Mouse (Mus musculus) NIH3T3 (cell line): Measurements from ENCODE around the gene Dmtf1.

Experiments used
- DNase-seq: peaks from one replicate; pipeline ENCODE4 v3.0.0-alpha.2; 2012; ENCODE audit warnings: low read depth

The Dmtf1 gene

GRCm38 (mm10) chr5:9107296-9108089, 54.1 kb downstream of the Dmtf1 start:
- DNase-seq, result no peak

DNA sequence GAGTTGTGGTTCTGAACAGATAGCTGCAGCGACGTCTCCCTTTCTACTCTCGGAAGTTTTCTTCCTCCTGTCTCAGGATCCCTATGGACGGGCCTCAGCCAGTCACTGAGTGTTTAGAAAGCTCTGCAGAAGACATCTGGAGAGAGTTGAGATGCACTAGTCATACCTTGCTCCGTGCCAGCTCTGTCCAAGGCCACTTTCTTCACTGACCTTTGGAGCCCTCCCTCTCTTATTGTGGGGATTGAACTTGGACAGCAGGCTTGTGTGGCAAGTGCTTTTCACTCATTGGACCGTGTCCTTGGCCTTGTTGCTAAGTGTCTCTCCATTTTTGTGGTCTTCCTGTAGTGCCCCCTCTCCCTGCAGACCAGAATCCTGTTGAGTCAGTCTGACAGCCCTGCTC, 54.8 kb downstream of the Dmtf1 start:
- peak; percentile 22 for DNase-seq

DNA sequence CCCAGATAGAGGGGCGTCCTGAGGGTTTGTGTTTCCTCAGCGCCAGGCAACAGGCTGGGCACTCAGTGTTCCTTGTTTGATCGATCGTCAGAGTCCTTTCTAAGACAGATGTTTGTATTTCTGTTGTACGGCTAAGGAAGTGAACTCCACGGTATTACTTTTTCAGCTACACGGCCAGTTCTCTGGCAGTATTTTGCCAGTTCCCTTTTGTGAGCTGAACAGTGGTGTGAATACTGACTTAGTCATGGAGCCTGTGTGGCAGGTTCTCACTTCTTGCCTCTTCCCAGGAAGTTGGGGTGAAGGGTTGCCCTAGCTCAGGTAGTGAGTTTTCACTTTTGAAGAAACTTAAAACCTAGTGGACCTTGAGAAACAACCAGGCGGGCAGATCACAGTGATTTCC, 57.6 kb downstream of the Dmtf1 start:
- no peak for DNase-seq

- DNase-seq, result peak; percentile 27
These were observed 58.9 kb downstream of the Dmtf1 start for GRCm38 (mm10) chr5:9102696-9103095.

GRCm38 (mm10) chr5:9100849-9101801, 60.5 kb downstream of the Dmtf1 start:
- DNase-seq, result peak; percentile 61

DNA sequence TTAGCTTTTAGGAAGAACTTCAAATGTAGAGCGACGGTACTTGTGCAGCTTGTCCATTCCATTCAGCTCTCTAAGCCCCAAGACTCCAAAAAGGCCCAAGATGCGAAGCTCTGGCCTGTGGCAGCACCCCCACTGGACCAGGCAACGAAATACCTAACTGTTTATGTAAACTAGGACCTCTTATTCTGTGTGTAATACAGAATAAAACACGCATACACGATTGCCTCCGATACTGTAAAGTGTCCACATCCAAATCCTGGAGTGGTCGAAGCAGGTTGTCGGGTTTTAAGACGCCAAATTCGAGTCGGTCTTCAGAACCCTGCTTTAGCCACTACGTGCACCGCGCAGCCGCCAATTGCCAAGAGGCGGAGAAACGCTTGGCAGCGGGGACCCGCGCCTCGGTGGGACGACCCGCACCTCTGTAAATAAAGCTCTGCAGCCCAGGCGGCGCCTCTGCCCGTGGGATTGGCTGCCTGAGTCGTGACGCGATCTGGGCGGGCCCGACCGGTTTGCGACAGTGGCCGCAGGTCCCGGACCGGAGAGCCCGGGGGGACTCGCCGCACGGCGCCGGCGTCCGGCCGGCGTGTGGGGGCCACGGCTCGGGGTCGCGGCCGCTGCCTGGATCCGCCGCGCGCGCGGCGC, 61.2 kb downstream of the Dmtf1 start, which contains the start of gene Tmem243:
Gene Tmem243 (plus strand): TSS at position 462 of the 642 bp plus-strand sequence.
- DNase-seq, result peak; percentile 80

DNA sequence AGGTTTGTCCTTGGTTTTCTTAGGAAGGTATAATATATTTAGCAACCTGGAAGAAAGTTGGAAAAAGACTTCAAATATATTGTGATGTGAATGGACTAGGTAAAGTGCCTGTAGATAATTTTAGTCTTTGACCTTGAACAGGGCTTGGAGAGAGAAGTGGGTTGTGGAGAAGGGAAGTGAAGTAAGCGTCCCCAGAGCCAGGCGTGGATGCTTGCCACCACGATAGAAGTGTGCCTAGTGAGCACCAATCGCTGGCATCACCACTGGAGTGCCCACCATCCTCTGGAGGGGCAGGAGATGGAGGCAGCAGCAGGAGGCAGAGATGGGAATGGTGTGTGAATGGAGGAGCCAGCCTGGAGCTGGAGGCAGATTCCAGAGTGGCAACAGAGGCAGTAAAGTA, 68.1 kb downstream of the Dmtf1 start:
- DNase-seq, result no peak

DNA sequence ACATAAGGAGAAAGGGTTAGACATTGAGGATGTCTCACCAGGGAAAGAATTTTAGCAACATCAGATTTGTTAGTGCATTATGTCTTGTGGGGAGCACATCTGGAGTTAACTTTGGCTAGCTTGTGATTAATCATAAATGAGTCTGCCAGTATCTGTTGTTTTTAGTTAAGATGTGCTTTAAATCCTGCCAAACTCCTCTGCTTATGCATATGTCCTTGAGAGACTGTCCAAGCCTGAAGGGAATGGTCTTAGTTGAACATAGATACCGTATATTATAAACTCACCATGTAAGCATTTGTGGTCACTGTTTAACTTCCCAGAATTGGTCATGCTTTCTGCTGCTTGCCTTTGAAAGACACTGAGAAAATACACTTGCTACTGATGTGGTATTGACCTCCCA, 68.9 kb downstream of the Dmtf1 start:
- peak; percentile 62 for DNase-seq

DNA sequence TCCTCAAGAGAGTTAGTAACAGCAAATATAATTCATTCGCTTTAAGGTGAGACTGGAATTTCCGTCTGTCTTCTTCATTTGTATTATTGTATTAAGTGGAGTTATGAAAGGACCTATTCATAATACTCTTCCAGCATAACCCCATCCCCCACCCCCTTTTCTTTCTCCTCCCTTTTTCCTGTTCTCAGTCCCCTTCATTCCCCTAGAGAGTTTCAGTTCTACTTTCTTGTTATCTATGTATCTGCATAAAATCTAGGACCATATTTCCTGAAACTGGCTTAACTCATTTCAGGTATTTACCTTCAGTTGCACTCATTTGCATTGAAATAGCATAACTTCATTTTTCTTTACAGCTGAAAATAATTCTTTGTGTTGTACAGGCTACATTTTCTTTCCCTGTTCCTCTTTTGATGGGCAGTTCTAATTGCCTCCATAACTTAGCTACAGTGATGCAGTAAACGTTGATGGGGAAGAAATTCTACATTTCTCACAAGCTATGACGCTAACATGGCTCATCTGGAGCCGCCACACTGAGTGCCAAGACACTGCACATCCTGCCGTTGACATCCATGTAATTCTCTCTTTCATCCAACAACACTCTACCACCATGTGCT, 71.0 kb downstream of the Dmtf1 start:
- no peak for DNase-seq

GRCm38 (mm10) chr5:9086924-9087719, 74.5 kb downstream of the Dmtf1 start:
- no peak for DNase-seq

GRCm38 (mm10) chr5:9079773-9080501, 81.6 kb downstream of the Dmtf1 start:
- no peak for DNase-seq

GRCm38 (mm10) chr5:9073177-9073854, 88.3 kb downstream of the Dmtf1 start:
- peak; percentile 93 for DNase-seq

GRCm38 (mm10) chr5:9071360-9071759, 90.2 kb downstream of the Dmtf1 start:
- DNase-seq, result no peak

GRCm38 (mm10) chr5:9069599-9070209, 91.9 kb downstream of the Dmtf1 start:
- DNase-seq, result peak; percentile 47

GRCm38 (mm10) chr5:9068886-9069285, 92.7 kb downstream of the Dmtf1 start:
- DNase-seq, result peak; percentile 95
